Mouse (Mus musculus) embryonic facial prominence, embryonic 15.5 days (tissue): Measurements from ENCODE around the gene Pxn. TPM values are rescaled to one million over a fixed set of nuclear protein-coding genes. Genes with fewer than 3 reads are reported as not detected.
"Not testable (repeated sequence)": the region's sequence is repeated elsewhere in the genome, so short reads cannot be mapped to it uniquely, and the experiment has no call there.

Experiments
- ATAC-seq: fragments of 200-750 bp; cut with Nextera tagmentation; 2 replicates; pipeline ENCODE4 v1.8.0; 2017; ENCODE audit warnings: low read depth, moderate TSS enrichment; ENCODE audit not compliant: insufficient number of reproducible peaks, low FRiP score, low TSS enrichment
- H3K27ac ChIP-seq: fragments of 300-500 bp; sonication (generic); replicated peaks from 2 replicates; pipeline ENCODE4 v1.5.1; 2015; ENCODE audit warnings: mild to moderate bottlenecking, inconsistent platforms
- H3K27me3 ChIP-seq: fragments of 300-500 bp; sonication (generic); 2 replicates; pipeline ENCODE4 v1.6.1; 2015; ENCODE audit warnings: inconsistent platforms
- H3K36me3 ChIP-seq: fragments of 300-500 bp; sonication (generic); 2 replicates; pipeline ENCODE4 v1.6.1; 2015; ENCODE audit warnings: mild to moderate bottlenecking, inconsistent platforms
- H3K4me1 ChIP-seq: fragments of 300-500 bp; sonication (generic); 2 replicates; pipeline ENCODE4 v1.6.1; 2015; ENCODE audit warnings: inconsistent platforms
- H3K4me2 ChIP-seq: fragments of 300-500 bp; sonication (generic); replicated peaks from 2 replicates; pipeline ENCODE4 v1.6.1; 2015; ENCODE audit warnings: mild to moderate bottlenecking, inconsistent platforms
- H3K4me3 ChIP-seq: fragments of 300-500 bp; sonication (generic); replicated peaks from 2 replicates; pipeline ENCODE4 v1.5.1; 2015; ENCODE audit warnings: mild to moderate bottlenecking, inconsistent platforms
- H3K9ac ChIP-seq: fragments of 300-500 bp; sonication (generic); 2 replicates; pipeline ENCODE4 v1.6.1; 2015; ENCODE audit warnings: inconsistent platforms
- H3K9me3 ChIP-seq: fragments of 300-500 bp; sonication (generic); replicated peaks from 2 replicates; pipeline ENCODE4 v1.6.1; 2016; ENCODE audit warnings: inconsistent platforms
- WGBS: fragments of 180-500 bp; shearing (Covaris S2); methylation state at CpG from one replicate; pipeline ENCODE4 v1.1.7; 2015; 5-methylcytosine and 5-hydroxymethylcytosine counted together
- polyA plus RNA-seq: library from polyadenylated mRNA; unstranded; fragments of >200 nt; fragmentation: Nextera tagmentation; extraction: Ambion mirVana; gene quantifications from 2 replicates; pipeline ENCODE4 v1.2.1, GENCODE M21; 2015

Gene Pxn
- polyA plus RNA-seq, 1 experiment from 2014 or later = 52.8 TPM

DNA sequence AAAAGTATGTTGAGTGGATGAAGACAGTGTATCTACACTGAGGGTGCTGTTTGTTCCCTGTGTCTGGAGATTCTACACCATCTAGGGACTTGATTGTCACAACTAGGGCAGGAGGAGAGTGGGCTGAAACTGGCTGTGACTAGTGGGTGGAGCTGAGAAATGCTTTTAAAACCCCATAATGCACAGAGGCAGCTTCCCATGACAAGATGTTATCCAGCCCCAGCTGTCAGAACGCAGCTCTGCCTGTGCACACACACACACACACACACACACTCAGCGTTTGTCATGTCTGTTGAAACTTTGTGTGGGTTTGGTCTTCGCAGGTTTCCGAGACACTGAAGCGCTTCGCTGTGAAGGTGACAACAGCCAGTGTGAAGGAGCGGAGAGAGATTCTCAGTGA lies 64.6 kb downstream of the Pxn start:
- WGBS = 94% methylated on average over 7 of the region's 7 CpGs
- no peak overlapping the region for H3K4me3 ChIP-seq
- peaks cover 53% of the 10 kb centered on the region for H3K36me3 ChIP-seq
- H3K27ac ChIP-seq = no peak overlapping the region
- no peaks in the 10 kb centered on the region for H3K9me3 ChIP-seq
- no peak overlapping the region for H3K9ac ChIP-seq
- no peaks in the 10 kb centered on the region for H3K27me3 ChIP-seq
- H3K4me1 ChIP-seq = peaks cover 21% of the 10 kb centered on the region
- H3K4me2 ChIP-seq = no peak overlapping the region
- ATAC-seq = no peak

DNA sequence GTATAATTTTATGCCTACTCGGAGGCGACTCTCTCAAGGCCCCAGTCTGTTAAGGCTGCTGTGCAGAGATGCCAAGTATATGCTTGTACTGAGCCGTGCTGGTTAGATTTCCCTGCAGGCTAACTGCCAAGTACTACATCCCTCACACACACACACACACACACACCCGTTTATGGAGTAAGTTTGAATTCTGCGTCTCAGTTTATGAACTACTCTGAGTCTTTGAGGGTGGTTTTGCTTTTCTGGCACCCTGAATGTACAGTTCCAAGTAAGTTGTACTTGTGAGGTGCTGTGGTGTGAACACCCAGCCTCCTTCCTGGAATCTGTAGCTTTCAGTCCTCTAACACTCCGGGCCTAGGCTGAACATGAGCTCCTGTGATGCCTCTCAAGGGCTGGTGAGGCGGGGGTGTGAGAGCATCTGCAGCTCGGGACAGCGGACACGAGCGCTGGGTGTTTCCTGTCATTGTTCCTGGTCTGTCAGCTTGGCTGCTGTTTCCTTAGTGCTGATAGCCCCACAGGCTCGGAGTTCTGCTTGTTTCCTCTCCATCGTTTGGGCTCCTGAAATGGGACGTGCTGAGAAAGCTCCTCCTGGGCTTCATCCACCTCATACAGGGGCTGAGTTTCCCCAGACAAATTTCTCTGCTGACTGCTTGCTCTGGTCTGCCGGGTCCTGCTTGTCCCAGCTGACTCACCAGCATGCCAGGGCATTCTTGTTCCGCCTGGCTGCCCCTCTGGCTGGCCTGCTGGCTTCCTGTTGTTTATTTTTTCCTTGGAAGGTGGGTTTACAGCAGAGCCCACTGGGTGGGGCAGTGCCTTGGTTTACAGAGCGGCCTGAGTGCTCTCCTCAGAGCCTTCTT lies 66.4 kb downstream of the Pxn start:
- no peaks in the 10 kb centered on the region for H3K9me3 ChIP-seq
- H3K27ac ChIP-seq = peak overlapping the region; percentile 69
- ATAC-seq = no peak
- 54% methylated on average over 17 of the region's 17 CpGs for WGBS
- H3K4me2 ChIP-seq = no peak overlapping the region
- H3K27me3 ChIP-seq = no peaks in the 10 kb centered on the region
- no peak overlapping the region for H3K9ac ChIP-seq
- no peak overlapping the region for H3K4me3 ChIP-seq
- peaks cover 66% of the 10 kb centered on the region for H3K36me3 ChIP-seq
- peaks cover 13% of the 10 kb centered on the region; the same call in 1 of the 2 replicates for H3K4me1 ChIP-seq

DNA sequence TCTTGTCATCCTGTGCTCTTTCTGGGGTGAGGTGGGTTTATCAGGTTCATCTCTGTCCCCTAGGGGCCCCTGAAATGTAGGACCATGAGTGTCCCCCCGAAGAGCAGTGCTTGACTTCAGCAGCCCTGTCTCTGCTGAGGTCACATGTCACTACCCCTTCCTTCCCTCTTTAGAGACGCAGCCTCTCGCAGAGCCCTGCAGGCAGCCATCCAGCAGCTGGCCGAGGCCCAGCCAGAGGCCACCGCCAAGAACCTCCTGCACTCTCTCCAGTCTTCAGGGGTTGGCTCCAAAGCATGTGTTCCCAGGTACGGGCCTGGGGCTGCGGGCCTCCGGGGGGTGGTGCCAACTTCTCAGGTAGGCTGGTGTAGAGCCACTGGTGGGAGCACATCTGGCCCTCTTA lies 68.5 kb downstream of the Pxn start:
- Histone ChIP-seq H3K9ac (no peak overlapping the region), H3K9me3 (no peaks in the 10 kb centered on the region), H3K4me1 (peaks cover 8% of the 10 kb centered on the region; the same call in 1 of the 2 replicates), H3K4me3 (no peak overlapping the region), H3K27me3 (no peaks in the 10 kb centered on the region), H3K4me2 (no peak overlapping the region), H3K27ac (no peak overlapping the region), H3K36me3 (peaks cover 87% of the 10 kb centered on the region)
- 84% methylated on average over 8 of the region's 8 CpGs for WGBS
- no peak for ATAC-seq

DNA sequence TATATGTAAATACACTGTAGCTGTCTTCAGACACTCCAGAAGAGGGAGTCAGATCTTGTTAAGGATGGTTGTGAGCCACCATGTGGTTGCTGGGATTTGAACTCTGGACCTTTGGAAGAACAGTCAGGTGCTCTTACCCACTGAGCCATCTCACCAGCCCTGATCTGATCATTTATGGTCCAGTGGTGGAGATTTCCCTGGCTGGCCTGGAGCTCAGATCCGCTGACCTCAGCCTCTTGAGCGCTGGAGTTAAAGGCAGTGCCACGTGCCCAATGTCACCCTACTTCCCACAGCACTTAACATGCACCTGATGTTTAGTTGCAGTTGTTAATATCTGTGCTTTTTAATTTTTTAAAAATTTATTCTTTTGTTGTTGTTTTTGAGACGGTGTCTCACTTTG lies 71.2 kb downstream of the Pxn start:
- not testable (repeated sequence) for H3K27me3 ChIP-seq, H3K9ac ChIP-seq, H3K9me3 ChIP-seq, H3K27ac ChIP-seq, ATAC-seq, H3K4me2 ChIP-seq, H3K4me1 ChIP-seq, H3K4me3 ChIP-seq
- WGBS = 94% methylated on average over 4 of the region's 4 CpGs
- H3K36me3 ChIP-seq = peaks cover 96% of the 10 kb centered on the region

DNA sequence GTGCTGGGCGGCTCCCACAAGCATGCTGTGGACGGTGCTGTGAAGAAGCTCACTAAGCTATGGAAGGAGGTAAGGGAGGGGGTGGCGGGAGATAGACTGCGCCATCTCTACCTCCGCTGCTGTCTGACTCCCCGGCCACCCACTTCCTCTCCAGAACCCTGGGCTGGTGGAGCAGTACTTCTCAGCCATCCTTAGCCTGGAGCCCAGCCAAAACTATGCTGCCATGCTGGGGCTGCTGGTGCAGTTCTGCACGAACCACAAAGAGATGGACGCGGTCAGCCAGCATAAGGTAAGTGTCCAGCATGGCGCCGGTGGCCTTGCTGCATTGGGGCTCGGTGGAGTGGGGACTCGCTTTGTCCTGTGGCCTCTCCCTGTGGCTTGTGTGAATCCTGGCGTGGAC lies 72.4 kb downstream of the Pxn start:
- no peak overlapping the region for H3K4me3 ChIP-seq
- no peak overlapping the region for H3K9ac ChIP-seq
- peaks cover 98% of the 10 kb centered on the region for H3K36me3 ChIP-seq
- H3K27ac ChIP-seq = no peak overlapping the region
- no peaks in the 10 kb centered on the region for H3K27me3 ChIP-seq
- peaks cover 11% of the 10 kb centered on the region; the same call in 1 of the 2 replicates for H3K9me3 ChIP-seq
- WGBS = 96% methylated on average over 14 of the region's 14 CpGs
- no peak overlapping the region for H3K4me2 ChIP-seq
- no peak for ATAC-seq
- no peaks in the 10 kb centered on the region for H3K4me1 ChIP-seq

DNA sequence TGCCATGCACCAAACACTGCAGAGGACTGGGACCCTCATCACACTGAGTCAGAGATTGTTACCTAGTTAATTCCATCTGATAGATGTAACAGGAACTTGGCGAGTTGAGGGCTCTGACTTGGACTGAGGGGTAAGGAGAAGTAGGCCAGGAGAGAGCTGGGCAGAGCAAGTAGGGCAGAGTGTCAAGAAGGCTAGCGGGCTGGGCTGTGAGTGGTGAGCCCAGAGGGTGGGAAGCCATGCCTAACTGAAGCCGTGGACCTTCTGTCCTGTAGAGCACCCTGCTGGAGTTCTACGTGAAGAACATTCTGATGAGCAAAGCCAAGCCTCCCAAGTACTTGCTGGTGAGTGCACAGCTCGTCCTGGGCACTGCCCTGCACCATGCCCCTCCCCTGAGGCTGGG lies 72.9 kb downstream of the Pxn start:
- Histone ChIP-seq H3K27ac (no peak overlapping the region), H3K4me3 (no peak overlapping the region), H3K9me3 (peaks cover 11% of the 10 kb centered on the region; the same call in 1 of the 2 replicates), H3K9ac (no peak overlapping the region), H3K4me2 (no peak overlapping the region), H3K36me3 (peaks cover 98% of the 10 kb centered on the region), H3K27me3 (no peaks in the 10 kb centered on the region), H3K4me1 (no peaks in the 10 kb centered on the region)
- WGBS = 88% methylated on average over 5 of the region's 5 CpGs
- ATAC-seq = no peak

DNA sequence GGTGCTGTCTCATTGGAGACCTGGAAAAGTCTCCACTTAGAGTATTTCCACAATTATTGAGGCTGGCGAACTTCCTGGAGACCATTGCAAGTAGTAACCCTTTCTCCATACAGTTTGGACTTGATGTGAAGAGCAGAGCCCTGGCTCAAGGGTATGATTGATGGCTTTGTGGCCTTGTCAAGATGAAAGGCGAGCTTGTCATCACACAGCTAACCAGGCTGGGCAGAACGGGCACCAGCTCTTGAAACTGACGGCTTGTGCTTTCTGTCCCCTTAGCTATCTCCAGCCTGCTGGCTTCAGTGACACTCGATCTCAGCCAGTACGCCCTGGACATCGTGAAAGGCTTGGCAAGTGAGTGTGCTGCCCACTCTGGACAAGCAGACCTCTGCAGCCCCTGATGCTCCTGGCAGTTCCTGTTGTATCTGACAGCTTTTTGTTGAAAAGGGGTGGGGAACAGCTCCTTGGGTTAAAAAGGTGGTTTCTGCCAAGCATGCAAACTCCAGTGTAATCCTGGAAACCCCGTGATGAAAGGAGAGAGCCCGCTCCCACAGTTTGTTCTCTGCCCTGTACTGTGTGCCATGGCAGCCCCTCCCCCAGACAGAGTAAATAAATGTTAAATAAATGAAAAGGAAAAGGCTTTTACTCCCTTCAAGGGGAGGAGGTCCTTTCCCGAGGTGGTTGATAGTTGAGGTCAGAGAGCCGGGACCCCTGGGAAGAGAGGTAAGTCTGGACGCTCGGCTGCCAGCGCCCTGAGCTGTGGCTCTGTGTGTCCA lies 73.9 kb downstream of the Pxn start:
- no peak for ATAC-seq
- H3K9ac ChIP-seq = no peak overlapping the region
- peaks cover 11% of the 10 kb centered on the region; the same call in 1 of the 2 replicates for H3K9me3 ChIP-seq
- 87% methylated on average over 14 of the region's 14 CpGs for WGBS
- no peaks in the 10 kb centered on the region for H3K27me3 ChIP-seq
- H3K4me1 ChIP-seq = no peaks in the 10 kb centered on the region
- peaks cover 98% of the 10 kb centered on the region for H3K36me3 ChIP-seq
- H3K27ac ChIP-seq = no peak overlapping the region
- no peak overlapping the region for H3K4me3 ChIP-seq
- no peak overlapping the region for H3K4me2 ChIP-seq

DNA sequence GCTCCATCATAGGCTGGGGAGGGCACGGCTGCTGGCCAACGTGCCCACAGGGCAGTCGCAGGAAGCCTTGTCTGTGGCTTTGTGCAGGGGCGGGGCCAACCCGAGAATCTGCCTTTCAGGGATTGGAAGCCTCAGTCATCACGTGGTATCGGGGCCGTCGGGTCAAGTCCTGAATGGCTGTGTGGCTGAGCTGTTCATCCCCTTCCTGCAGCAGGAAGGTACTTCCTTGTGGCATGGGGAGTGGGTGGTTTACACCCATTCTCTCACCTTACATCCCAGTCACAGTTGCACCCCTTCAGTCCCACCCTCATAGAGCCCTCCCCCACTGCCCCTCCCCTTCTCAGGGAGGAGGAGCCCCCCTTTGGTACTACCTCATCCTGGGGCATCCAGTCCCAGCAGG lies 75.2 kb downstream of the Pxn start:
- WGBS = 93% methylated on average over 9 of the region's 9 CpGs
- Histone ChIP-seq H3K9me3 (peaks cover 11% of the 10 kb centered on the region; the same call in 1 of the 2 replicates), H3K4me2 (no peak overlapping the region), H3K36me3 (peaks cover 98% of the 10 kb centered on the region), H3K9ac (no peak overlapping the region), H3K27ac (no peak overlapping the region), H3K27me3 (no peaks in the 10 kb centered on the region), H3K4me3 (no peak overlapping the region), H3K4me1 (no peaks in the 10 kb centered on the region)
- ATAC-seq = no peak

DNA sequence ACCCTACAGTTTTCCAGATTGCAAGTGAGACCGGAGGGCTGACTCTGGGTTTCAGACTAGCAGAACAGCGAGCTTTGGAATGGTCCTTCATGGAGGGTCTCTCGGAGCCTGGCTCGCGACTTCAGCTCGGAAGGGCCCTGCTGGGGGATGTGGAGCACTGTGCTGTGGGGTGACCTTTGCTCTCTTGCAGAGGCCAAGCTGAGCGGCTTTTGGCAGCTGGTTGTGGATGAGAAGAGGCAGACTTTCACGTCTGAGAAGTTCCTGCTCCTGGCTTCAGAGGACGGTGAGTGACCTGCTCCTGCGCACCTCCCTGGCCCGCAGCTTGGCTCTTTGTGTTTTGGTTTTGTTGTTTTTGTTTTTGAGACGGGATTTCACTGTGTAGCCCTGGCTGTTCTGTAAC lies 79.1 kb downstream of the Pxn start:
- no peak for ATAC-seq
- Histone ChIP-seq H3K9ac (no peak overlapping the region), H3K4me2 (no peak overlapping the region), H3K27me3 (no peaks in the 10 kb centered on the region), H3K36me3 (peaks cover 94% of the 10 kb centered on the region), H3K9me3 (peaks cover 11% of the 10 kb centered on the region; the same call in 1 of the 2 replicates), H3K4me3 (no peak overlapping the region), H3K27ac (no peak overlapping the region), H3K4me1 (no peaks in the 10 kb centered on the region)
- 85% methylated on average over 12 of the region's 12 CpGs for WGBS

DNA sequence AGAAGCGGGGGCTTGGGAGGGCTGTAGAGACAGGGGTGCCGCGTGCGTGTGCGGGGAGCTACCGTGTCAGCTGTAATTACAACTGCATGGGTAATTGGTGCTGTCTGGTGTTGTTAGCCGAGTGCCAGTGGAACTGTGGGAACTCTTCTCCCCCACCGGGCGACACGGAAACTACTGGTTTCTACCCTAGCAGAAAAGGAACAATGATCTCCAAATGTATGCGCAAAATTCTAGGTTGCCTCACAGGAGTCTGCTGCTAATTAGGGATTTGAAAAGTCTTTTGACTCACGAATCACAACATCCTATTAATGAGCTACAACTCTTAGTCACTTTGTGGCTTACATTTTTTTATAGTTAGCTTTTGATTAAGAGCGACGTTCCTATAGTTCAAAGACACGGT lies 79.7 kb downstream of the Pxn start:
- Histone ChIP-seq H3K4me1 (no peaks in the 10 kb centered on the region), H3K4me2 (no peak overlapping the region), H3K9me3 (peaks cover 11% of the 10 kb centered on the region; the same call in 1 of the 2 replicates), H3K27ac (no peak overlapping the region), H3K4me3 (no peak overlapping the region), H3K36me3 (peaks cover 94% of the 10 kb centered on the region), H3K27me3 (no peaks in the 10 kb centered on the region), H3K9ac (no peak overlapping the region)
- 75% methylated on average over 15 of the region's 15 CpGs for WGBS
- no peak for ATAC-seq

DNA sequence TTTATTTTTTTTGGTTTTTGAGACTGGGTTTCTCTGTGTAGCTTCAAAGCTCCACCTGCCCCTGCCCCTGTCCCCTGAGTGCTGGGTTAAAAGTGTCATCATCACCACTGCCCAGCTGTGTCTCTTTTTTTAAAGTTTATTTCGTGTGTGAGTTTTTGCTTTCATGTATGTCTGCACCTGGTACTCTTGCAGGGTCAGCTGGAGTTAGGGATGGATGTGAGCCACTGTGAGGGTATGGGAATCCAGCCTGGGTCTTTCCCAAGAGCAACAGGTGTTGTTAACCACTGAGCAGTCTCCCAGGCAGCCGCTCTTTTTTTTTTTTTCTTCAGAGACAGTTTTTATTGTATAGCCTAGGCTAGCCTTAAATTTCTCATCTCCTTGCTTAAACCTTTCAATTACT lies 80.3 kb downstream of the Pxn start:
- Histone ChIP-seq H3K27me3 (no peaks in the 10 kb centered on the region), H3K4me3 (no peak overlapping the region), H3K27ac (no peak overlapping the region), H3K4me2 (no peak overlapping the region), H3K9me3 (peaks cover 10% of the 10 kb centered on the region; the same call in 1 of the 2 replicates), H3K9ac (no peak overlapping the region), H3K4me1 (no peaks in the 10 kb centered on the region), H3K36me3 (peaks cover 94% of the 10 kb centered on the region)
- 86% methylated on average over 2 of the region's 2 CpGs for WGBS
- ATAC-seq = no peak
